Mouse (Mus musculus): ENCODE measurements around the gene Ppp1cb.

- TF ChIP-seq CTCF (IDR thresholded peaks at IDR 0.05; ENCODE audit: borderline replicate concordance, extremely low read depth, insufficient read depth, insufficient read length): no peak
- no peak for TF ChIP-seq POLR2A (IDR thresholded peaks at IDR 0.05; ENCODE audit: borderline replicate concordance, extremely low read depth, insufficient read depth, insufficient read length, poor library complexity, severe bottlenecking)
These were observed 28.2 kb upstream of the Ppp1cb start for GRCm38 (mm10) chr5:32430399-32430798.

Data from brain, embryonic 14.5 days (tissue).